Mouse (Mus musculus) intestine, embryonic 16.5 days (tissue): Measurements from ENCODE around the gene Tnnc2. TPM values are rescaled to one million over a fixed set of nuclear protein-coding genes. Genes with fewer than 3 reads are reported as not detected.
"Not testable (repeated sequence)": the region's sequence is repeated elsewhere in the genome, so short reads cannot be mapped to it uniquely, and the experiment has no call there.

Experiments
- ATAC-seq: fragments of 200-750 bp; cut with Nextera tagmentation; 2 replicates; pipeline ENCODE4 v1.8.0; 2017; ENCODE audit warnings: moderate TSS enrichment, moderate library complexity
- H3K27ac ChIP-seq: fragments of 300-500 bp; sonication (generic); 2 replicates; pipeline ENCODE4 v1.5.1; 2014; ENCODE audit warnings: mild to moderate bottlenecking, low read length
- H3K27me3 ChIP-seq: fragments of 300-500 bp; sonication (generic); replicated peaks from 2 replicates; pipeline ENCODE4 v1.6.1; 2014; ENCODE audit warnings: low read length, control low read depth, mixed read lengths; ENCODE audit not compliant: control insufficient read depth, insufficient read depth
- H3K36me3 ChIP-seq: fragments of 300-500 bp; sonication (generic); 2 replicates; pipeline ENCODE4 v1.6.1; 2014; ENCODE audit warnings: low read length, control low read depth; ENCODE audit not compliant: control insufficient read depth, insufficient read depth
- H3K4me1 ChIP-seq: fragments of 300-500 bp; sonication (generic); 2 replicates; pipeline ENCODE4 v1.6.1; 2014; ENCODE audit warnings: low read length, control low read depth, mixed read lengths; ENCODE audit not compliant: control insufficient read depth, insufficient read depth
- H3K4me2 ChIP-seq: fragments of 300-500 bp; sonication (generic); 2 replicates; pipeline ENCODE4 v1.6.1; 2014; ENCODE audit warnings: low read depth, low read length, control low read depth
- H3K4me3 ChIP-seq: fragments of 300-500 bp; sonication (generic); 2 replicates; pipeline ENCODE4 v1.5.1; 2014; ENCODE audit warnings: mild to moderate bottlenecking, low read length
- H3K9ac ChIP-seq: fragments of 300-500 bp; sonication (generic); 2 replicates; pipeline ENCODE4 v1.6.1; 2014; ENCODE audit warnings: low read depth, low read length
- H3K9me3 ChIP-seq: fragments of 300-500 bp; sonication (generic); 2 replicates; pipeline ENCODE4 v1.6.1; 2016; ENCODE audit warnings: low read length, control low read depth; ENCODE audit not compliant: control insufficient read depth
- WGBS: fragments of 180-500 bp; shearing (Covaris S2); extraction: QIAGEN DNeasy Blood & Tissue Kit; methylation state at CpG from one replicate; pipeline ENCODE4 v1.1.7; 2014; 5-methylcytosine and 5-hydroxymethylcytosine counted together
- polyA plus RNA-seq: library from polyadenylated mRNA; unstranded; fragments of >200 nt; fragmentation: Nextera tagmentation; extraction: Ambion mirVana; gene quantifications from 2 replicates; pipeline ENCODE4 v1.2.1, GENCODE M21; 2015

Tnnc2 gene
- polyA plus RNA-seq, 1 experiment from 2014 or later: 3.2 TPM

- no peak for ATAC-seq
- Histone ChIP-seq H3K4me1 (peaks cover 13% of the 10 kb centered on the region), H3K36me3 (peaks cover 2% of the 10 kb centered on the region; the same call in 1 of the 2 replicates), H3K27me3 (no peaks in the 10 kb centered on the region), H3K4me2 (peak overlapping the region; percentile 60), H3K27ac (peak overlapping the region; percentile 12), H3K4me3 (peak overlapping the region; percentile 67), H3K9me3 (no peaks in the 10 kb centered on the region), H3K9ac (peak overlapping the region; percentile 82)
- WGBS: 78% methylated on average over 16 of the region's 16 CpGs
Measured at GRCm38 (mm10) chr2:164803201-164803920, 23.6 kb upstream of the Tnnc2 start.

GRCm38 (mm10) chr2:164800252-164801004 is 20.7 kb upstream of the Tnnc2 start:
- Histone ChIP-seq H3K27me3 (no peaks in the 10 kb centered on the region), H3K4me3 (no peak overlapping the region), H3K9me3 (no peaks in the 10 kb centered on the region), H3K9ac (no peak overlapping the region), H3K4me2 (no peak overlapping the region), H3K36me3 (peaks cover 6% of the 10 kb centered on the region), H3K27ac (no peak overlapping the region), H3K4me1 (peaks cover 9% of the 10 kb centered on the region)
- WGBS: 88% methylated on average over 13 of the region's 13 CpGs
- ATAC-seq: no peak

- H3K4me1 ChIP-seq, H3K9ac ChIP-seq, H3K4me2 ChIP-seq, H3K27me3 ChIP-seq, ATAC-seq, H3K9me3 ChIP-seq, H3K4me3 ChIP-seq, H3K27ac ChIP-seq, H3K36me3 ChIP-seq: not testable (repeated sequence)
- 77% methylated on average over 6 of the region's 6 CpGs for WGBS
Measured at GRCm38 (mm10) chr2:164798554-164798953, 18.8 kb upstream of the Tnnc2 start.

GRCm38 (mm10) chr2:164795868-164796267 is 16.1 kb upstream of the Tnnc2 start:
- no peaks in the 10 kb centered on the region for H3K27me3 ChIP-seq
- H3K4me3 ChIP-seq: no peak overlapping the region
- no peak overlapping the region for H3K9ac ChIP-seq
- peaks cover 23% of the 10 kb centered on the region for H3K36me3 ChIP-seq
- H3K4me2 ChIP-seq: no peak overlapping the region
- peaks cover 3% of the 10 kb centered on the region for H3K4me1 ChIP-seq
- WGBS: 80% methylated on average over 4 of the region's 4 CpGs
- no peaks in the 10 kb centered on the region for H3K9me3 ChIP-seq
- no peak for ATAC-seq
- no peak overlapping the region for H3K27ac ChIP-seq

- Histone ChIP-seq H3K4me3 (no peak overlapping the region), H3K36me3 (peaks cover 23% of the 10 kb centered on the region; the same call in 1 of the 2 replicates), H3K27me3 (no peaks in the 10 kb centered on the region), H3K9ac (no peak overlapping the region), H3K4me1 (peaks cover 3% of the 10 kb centered on the region), H3K9me3 (no peaks in the 10 kb centered on the region), H3K4me2 (no peak overlapping the region), H3K27ac (no peak overlapping the region)
- peak; percentile 59 for ATAC-seq
- whole genome bisulfite sequencing: 37% methylated on average over 5 of the region's 5 CpGs
Measured at GRCm38 (mm10) chr2:164794293-164794692, 14.5 kb upstream of the Tnnc2 start.

GRCm38 (mm10) chr2:164793772-164794171 is 14.0 kb upstream of the Tnnc2 start:
- Histone ChIP-seq H3K9ac (no peak overlapping the region), H3K27me3 (no peaks in the 10 kb centered on the region), H3K4me2 (no peak overlapping the region), H3K4me1 (peaks cover 6% of the 10 kb centered on the region), H3K9me3 (no peaks in the 10 kb centered on the region), H3K4me3 (no peak overlapping the region), H3K27ac (no peak overlapping the region), H3K36me3 (peaks cover 23% of the 10 kb centered on the region; the same call in 1 of the 2 replicates)
- WGBS: 91% methylated on average over 2 of the region's 2 CpGs
- no peak for ATAC-seq

- H3K4me1 ChIP-seq: peaks cover 11% of the 10 kb centered on the region
- 0 out of 2 replicates have a peak, but pooled peaks have one; percentile 16 for ATAC-seq
- 69% methylated on average over 3 of the region's 3 CpGs for WGBS
- H3K27ac ChIP-seq: no peak overlapping the region
- H3K4me3 ChIP-seq: no peak overlapping the region
- no peaks in the 10 kb centered on the region for H3K27me3 ChIP-seq
- H3K4me2 ChIP-seq: no peak overlapping the region
- no peaks in the 10 kb centered on the region for H3K9me3 ChIP-seq
- H3K36me3 ChIP-seq: peaks cover 26% of the 10 kb centered on the region; the same call in 1 of the 2 replicates
- no peak overlapping the region for H3K9ac ChIP-seq
Measured at GRCm38 (mm10) chr2:164793236-164793635, 13.5 kb upstream of the Tnnc2 start.

GRCm38 (mm10) chr2:164792400-164793190 is 12.8 kb upstream of the Tnnc2 start:
- Histone ChIP-seq H3K9me3 (no peaks in the 10 kb centered on the region), H3K27me3 (no peaks in the 10 kb centered on the region), H3K4me2 (no peak overlapping the region), H3K27ac (peak overlapping the region; percentile 28), H3K9ac (no peak overlapping the region; the same call in 1 of the 2 replicates), H3K36me3 (peaks cover 26% of the 10 kb centered on the region; the same call in 1 of the 2 replicates), H3K4me3 (no peak overlapping the region), H3K4me1 (peaks cover 12% of the 10 kb centered on the region)
- peak; percentile 6; the same call in 1 of the 2 replicates for ATAC-seq
- 89% methylated on average over 12 of the region's 12 CpGs for WGBS

GRCm38 (mm10) chr2:164791841-164792261 is 12.1 kb upstream of the Tnnc2 start:
- Histone ChIP-seq H3K4me3 (no peak overlapping the region), H3K27ac (peak overlapping the region; percentile 28; the same call in 1 of the 2 replicates), H3K4me2 (no peak overlapping the region), H3K9ac (peak overlapping the region; percentile 19; the same call in 1 of the 2 replicates), H3K27me3 (no peaks in the 10 kb centered on the region), H3K36me3 (peaks cover 24% of the 10 kb centered on the region; the same call in 1 of the 2 replicates), H3K4me1 (peaks cover 16% of the 10 kb centered on the region), H3K9me3 (no peaks in the 10 kb centered on the region)
- WGBS: 87% methylated on average over 18 of the region's 18 CpGs
- ATAC-seq: no peak
